Mouse (Mus musculus): ENCODE results near the gene Qdpr. TPM values are rescaled to one million over a fixed set of nuclear protein-coding genes. Genes with fewer than 3 reads are reported as not detected.

Gene Qdpr
- polyA plus RNA-seq, 1 experiment from 2014 or later = 355 TPM

GRCm38 (mm10) chr5:45441745-45442144 lies 8.3 kb downstream of the Qdpr start:
- 0 out of 2 replicates have a peak, but pooled peaks cover 3% of the 10 kb centered on the region for H3K4me1 ChIP-seq (replicated peaks; ENCODE audit: control insufficient read depth, insufficient read depth, low read length)
- H3K4me2 ChIP-seq (replicated peaks; ENCODE audit: low read depth) = no peak overlapping the region
- H3K27ac ChIP-seq (ENCODE audit: low read depth, low read length) = no peak overlapping the region
- no peaks in the 10 kb centered on the region for H3K27me3 ChIP-seq (replicated peaks; ENCODE audit: control insufficient read depth, insufficient read depth, low read length)
- 28% methylated on average over 3 of the region's 3 CpGs for WGBS
- peaks cover 20% of the 10 kb centered on the region for H3K36me3 ChIP-seq (ENCODE audit: control insufficient read depth, insufficient read depth)
- ATAC-seq = peak; percentile 63
- H3K9me3 ChIP-seq (ENCODE audit: control insufficient read depth) = no peaks in the 10 kb centered on the region
- no peak overlapping the region for H3K9ac ChIP-seq (ENCODE audit: low read depth, low read length)
- no peak overlapping the region for H3K4me3 ChIP-seq (ENCODE audit: low read depth, low read length)
- TF ChIP-seq CTCF (IDR thresholded peaks at IDR 0.05; ENCODE audit: low read depth) = no peak

GRCm38 (mm10) chr5:45441124-45441523 lies 8.9 kb downstream of the Qdpr start:
- Histone ChIP-seq H3K4me2 (replicated peaks; ENCODE audit: low read depth) (no peak overlapping the region), H3K9me3 (ENCODE audit: control insufficient read depth) (no peaks in the 10 kb centered on the region), H3K27me3 (replicated peaks; ENCODE audit: control insufficient read depth, insufficient read depth, low read length) (no peaks in the 10 kb centered on the region), H3K36me3 (ENCODE audit: control insufficient read depth, insufficient read depth) (peaks cover 20% of the 10 kb centered on the region), H3K27ac (ENCODE audit: low read depth, low read length) (peak overlapping the region; percentile 50), H3K9ac (ENCODE audit: low read depth, low read length) (no peak overlapping the region), H3K4me3 (ENCODE audit: low read depth, low read length) (no peak overlapping the region), H3K4me1 (replicated peaks; ENCODE audit: control insufficient read depth, insufficient read depth, low read length) (0 out of 2 replicates have a peak, but pooled peaks cover 3% of the 10 kb centered on the region)
- WGBS = 34% methylated on average over 3 of the region's 3 CpGs
- ATAC-seq = peak; percentile 59
- TF ChIP-seq CTCF (IDR thresholded peaks at IDR 0.05; ENCODE audit: low read depth) = no peak

- no peak for ATAC-seq
- Histone ChIP-seq H3K4me1 (replicated peaks; ENCODE audit: control insufficient read depth, insufficient read depth, low read length) (0 out of 2 replicates have a peak, but pooled peaks cover 3% of the 10 kb centered on the region), H3K4me2 (replicated peaks; ENCODE audit: low read depth) (no peak overlapping the region), H3K9me3 (ENCODE audit: control insufficient read depth) (no peaks in the 10 kb centered on the region), H3K4me3 (ENCODE audit: low read depth, low read length) (no peak overlapping the region), H3K27ac (ENCODE audit: low read depth, low read length) (no peak overlapping the region), H3K36me3 (ENCODE audit: control insufficient read depth, insufficient read depth) (peaks cover 27% of the 10 kb centered on the region), H3K27me3 (replicated peaks; ENCODE audit: control insufficient read depth, insufficient read depth, low read length) (no peaks in the 10 kb centered on the region), H3K9ac (ENCODE audit: low read depth, low read length) (no peak overlapping the region)
- 87% methylated on average over 8 of the region's 8 CpGs for WGBS
- TF ChIP-seq CTCF (IDR thresholded peaks at IDR 0.05; ENCODE audit: low read depth) = no peak
These were observed 11.7 kb downstream of the Qdpr start for GRCm38 (mm10) chr5:45438301-45438700.

GRCm38 (mm10) chr5:45437826-45438225 lies 12.2 kb downstream of the Qdpr start:
- H3K4me3 ChIP-seq (ENCODE audit: low read depth, low read length) = no peak overlapping the region
- WGBS = 51% methylated on average over 4 of the region's 4 CpGs
- no peaks in the 10 kb centered on the region for H3K27me3 ChIP-seq (replicated peaks; ENCODE audit: control insufficient read depth, insufficient read depth, low read length)
- H3K4me2 ChIP-seq (replicated peaks; ENCODE audit: low read depth) = no peak overlapping the region
- H3K27ac ChIP-seq (ENCODE audit: low read depth, low read length) = peak overlapping the region; percentile 69; the same call in 1 of the 2 replicates
- TF ChIP-seq CTCF (IDR thresholded peaks at IDR 0.05; ENCODE audit: low read depth) = no peak
- 0 out of 2 replicates have a peak, but pooled peaks cover 3% of the 10 kb centered on the region for H3K4me1 ChIP-seq (replicated peaks; ENCODE audit: control insufficient read depth, insufficient read depth, low read length)
- ATAC-seq = no peak
- H3K9ac ChIP-seq (ENCODE audit: low read depth, low read length) = no peak overlapping the region
- H3K9me3 ChIP-seq (ENCODE audit: control insufficient read depth) = no peaks in the 10 kb centered on the region
- peaks cover 27% of the 10 kb centered on the region for H3K36me3 ChIP-seq (ENCODE audit: control insufficient read depth, insufficient read depth)

- peak; percentile 93 for ATAC-seq
- TF ChIP-seq CTCF (IDR thresholded peaks at IDR 0.05; ENCODE audit: low read depth) = no peak
- no peaks in the 10 kb centered on the region for H3K9me3 ChIP-seq (ENCODE audit: control insufficient read depth)
- H3K27me3 ChIP-seq (replicated peaks; ENCODE audit: control insufficient read depth, insufficient read depth, low read length) = no peaks in the 10 kb centered on the region
- no peak overlapping the region for H3K9ac ChIP-seq (ENCODE audit: low read depth, low read length)
- H3K4me2 ChIP-seq (replicated peaks; ENCODE audit: low read depth) = peak overlapping the region; percentile 28
- H3K27ac ChIP-seq (ENCODE audit: low read depth, low read length) = peak overlapping the region; percentile 69
- 49% methylated on average over 14 of the region's 14 CpGs for WGBS
- no peaks in the 10 kb centered on the region for H3K4me1 ChIP-seq (replicated peaks; ENCODE audit: control insufficient read depth, insufficient read depth, low read length)
- H3K4me3 ChIP-seq (ENCODE audit: low read depth, low read length) = no peak overlapping the region
- peaks cover 29% of the 10 kb centered on the region for H3K36me3 ChIP-seq (ENCODE audit: control insufficient read depth, insufficient read depth)
These were observed 13.8 kb downstream of the Qdpr start for GRCm38 (mm10) chr5:45435967-45436950.

GRCm38 (mm10) chr5:45427891-45428290 lies 22.1 kb downstream of the Qdpr start:
- no peak overlapping the region for H3K9ac ChIP-seq (ENCODE audit: low read depth, low read length)
- peaks cover 5% of the 10 kb centered on the region; the same call in 1 of the 2 replicates for H3K36me3 ChIP-seq (ENCODE audit: control insufficient read depth, insufficient read depth)
- WGBS = 93% methylated on average over 7 of the region's 7 CpGs
- H3K4me3 ChIP-seq (ENCODE audit: low read depth, low read length) = no peak overlapping the region
- ATAC-seq = no peak
- no peaks in the 10 kb centered on the region for H3K27me3 ChIP-seq (replicated peaks; ENCODE audit: control insufficient read depth, insufficient read depth, low read length)
- no peaks in the 10 kb centered on the region for H3K9me3 ChIP-seq (ENCODE audit: control insufficient read depth)
- TF ChIP-seq CTCF (IDR thresholded peaks at IDR 0.05; ENCODE audit: low read depth) = no peak
- no peak overlapping the region for H3K4me2 ChIP-seq (replicated peaks; ENCODE audit: low read depth)
- H3K27ac ChIP-seq (ENCODE audit: low read depth, low read length) = no peak overlapping the region
- no peaks in the 10 kb centered on the region for H3K4me1 ChIP-seq (replicated peaks; ENCODE audit: control insufficient read depth, insufficient read depth, low read length)
